Mouse (Mus musculus) heart, postnatal 0 days (tissue): ENCODE measurements around the gene Crtc3.

Source experiments
- CTCF ChIP-seq: IDR thresholded peaks from 2 replicates; pipeline ENCODE4 v1.5.1; 2016; ENCODE audit warnings: antibody characterized with exemption, control low read depth, low read depth
- EP300 ChIP-seq: IDR thresholded peaks from 2 replicates; pipeline ENCODE4 v1.6.1; 2016; ENCODE audit warnings: antibody characterized with exemption, low read depth

- TF ChIP-seq EP300 = no peak
- no peak for TF ChIP-seq CTCF
Observed at GRCm38 (mm10) chr7:80614042-80614441, 74.6 kb downstream of the Crtc3 start.
